Mouse (Mus musculus): ENCODE results near the gene Dlg2. TPM values are rescaled to one million over a fixed set of nuclear protein-coding genes. Genes with fewer than 3 reads are reported as not detected.

Dlg2 gene
- polyA plus RNA-seq, 1 experiment: 1.7 TPM

GRCm38 (mm10) chr7:92154603-92155002 lies 1678.1 kb downstream of the Dlg2 start:
- no peak for DNase-seq (ENCODE audit: low read depth in 1 of 2, low spot score in 2 of 2)
- Histone ChIP-seq H3K27ac (ENCODE audit: insufficient read depth, low read length) (no peak overlapping the region), H3K27me3 (ENCODE audit: control insufficient read depth, insufficient read depth, low read length) (no peaks in the 10 kb centered on the region), H3K36me3 (ENCODE audit: control insufficient read depth, insufficient read depth, low read length) (no peaks in the 10 kb centered on the region), H3K4me1 (ENCODE audit: control insufficient read depth, insufficient read depth, insufficient read length) (no peaks in the 10 kb centered on the region), H3K4me3 (ENCODE audit: extremely low read depth, insufficient read depth, insufficient read length) (no peak overlapping the region)
- TF ChIP-seq POLR2A (IDR thresholded peaks at IDR 0.05; ENCODE audit: low read depth, low read length) (no peak), CTCF (IDR thresholded peaks at IDR 0.05; ENCODE audit: extremely low read depth, insufficient read depth, insufficient read length, insufficient replicate concordance) (no peak)

GRCm38 (mm10) chr7:92163150-92163549 lies 1686.7 kb downstream of the Dlg2 start:
- Histone ChIP-seq H3K4me3 (ENCODE audit: extremely low read depth, insufficient read depth, insufficient read length) (no peak overlapping the region), H3K36me3 (ENCODE audit: control insufficient read depth, insufficient read depth, low read length) (no peaks in the 10 kb centered on the region), H3K4me1 (ENCODE audit: control insufficient read depth, insufficient read depth, insufficient read length) (no peaks in the 10 kb centered on the region), H3K27ac (ENCODE audit: insufficient read depth, low read length) (no peak overlapping the region), H3K27me3 (ENCODE audit: control insufficient read depth, insufficient read depth, low read length) (no peaks in the 10 kb centered on the region)
- no peak for DNase-seq (ENCODE audit: low read depth in 1 of 2, low spot score in 2 of 2)
- TF ChIP-seq POLR2A (IDR thresholded peaks at IDR 0.05; ENCODE audit: low read depth, low read length): no peak
- no peak for TF ChIP-seq CTCF (IDR thresholded peaks at IDR 0.05; ENCODE audit: extremely low read depth, insufficient read depth, insufficient read length, insufficient replicate concordance)
- 87% methylated on average over 2 of the region's 2 CpGs for WGBS

GRCm38 (mm10) chr7:92164316-92164715 lies 1687.8 kb downstream of the Dlg2 start:
- Histone ChIP-seq H3K4me1 (ENCODE audit: control insufficient read depth, insufficient read depth, insufficient read length) (no peaks in the 10 kb centered on the region), H3K27me3 (ENCODE audit: control insufficient read depth, insufficient read depth, low read length) (no peaks in the 10 kb centered on the region), H3K36me3 (ENCODE audit: control insufficient read depth, insufficient read depth, low read length) (no peaks in the 10 kb centered on the region), H3K27ac (ENCODE audit: insufficient read depth, low read length) (no peak overlapping the region), H3K4me3 (ENCODE audit: extremely low read depth, insufficient read depth, insufficient read length) (no peak overlapping the region)
- TF ChIP-seq POLR2A (IDR thresholded peaks at IDR 0.05; ENCODE audit: low read depth, low read length) (no peak), CTCF (IDR thresholded peaks at IDR 0.05; ENCODE audit: extremely low read depth, insufficient read depth, insufficient read length, insufficient replicate concordance) (no peak)
- WGBS: 80% methylated on average over 2 of the region's 2 CpGs
- no peak for DNase-seq (ENCODE audit: low read depth in 1 of 2, low spot score in 2 of 2)

GRCm38 (mm10) chr7:92164875-92165518 lies 1688.5 kb downstream of the Dlg2 start:
- 83% methylated on average over 6 of the region's 6 CpGs for WGBS
- Histone ChIP-seq H3K36me3 (ENCODE audit: control insufficient read depth, insufficient read depth, low read length) (no peaks in the 10 kb centered on the region), H3K27ac (ENCODE audit: insufficient read depth, low read length) (no peak overlapping the region), H3K27me3 (ENCODE audit: control insufficient read depth, insufficient read depth, low read length) (no peaks in the 10 kb centered on the region), H3K4me3 (ENCODE audit: extremely low read depth, insufficient read depth, insufficient read length) (no peak overlapping the region), H3K4me1 (ENCODE audit: control insufficient read depth, insufficient read depth, insufficient read length) (no peaks in the 10 kb centered on the region)
- DNase-seq (ENCODE audit: low read depth in 1 of 2, low spot score in 2 of 2): no peak
- no peak for TF ChIP-seq POLR2A (IDR thresholded peaks at IDR 0.05; ENCODE audit: low read depth, low read length)

DNA sequence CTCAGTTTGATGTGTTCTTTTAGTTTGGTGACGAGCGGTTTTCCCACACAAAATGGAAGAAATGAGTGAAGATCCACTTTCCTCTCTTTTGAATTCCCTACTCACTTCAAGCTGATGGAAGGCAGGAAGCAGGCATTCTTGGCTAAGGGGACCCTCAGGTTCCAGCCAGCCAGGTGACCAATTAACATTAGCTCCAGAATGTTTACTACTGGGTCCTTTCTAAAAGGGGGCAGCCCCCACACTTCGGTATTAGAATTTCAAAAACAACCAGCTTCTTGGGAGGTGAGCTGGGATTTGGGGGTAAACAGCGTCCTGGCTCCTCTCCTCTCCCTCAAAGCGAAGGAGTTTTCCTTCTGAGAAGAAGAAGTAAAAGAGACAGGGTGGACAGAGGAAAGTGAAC lies 1703.6 kb downstream of the Dlg2 start:
- Histone ChIP-seq H3K4me3 (ENCODE audit: extremely low read depth, insufficient read depth, insufficient read length) (no peak overlapping the region), H3K27me3 (ENCODE audit: control insufficient read depth, insufficient read depth, low read length) (peaks cover 1% of the 10 kb centered on the region; the same call in 1 of the 2 replicates), H3K36me3 (ENCODE audit: control insufficient read depth, insufficient read depth, low read length) (no peaks in the 10 kb centered on the region), H3K4me1 (ENCODE audit: control insufficient read depth, insufficient read depth, insufficient read length) (no peaks in the 10 kb centered on the region), H3K27ac (ENCODE audit: insufficient read depth, low read length) (no peak overlapping the region)
- TF ChIP-seq CTCF (IDR thresholded peaks at IDR 0.05; ENCODE audit: extremely low read depth, insufficient read depth, insufficient read length, insufficient replicate concordance) (no peak), POLR2A (IDR thresholded peaks at IDR 0.05; ENCODE audit: low read depth, low read length) (no peak)
- no peak for DNase-seq (ENCODE audit: low read depth in 1 of 2, low spot score in 2 of 2)
- WGBS: 49% methylated on average over 5 of the region's 5 CpGs

DNA sequence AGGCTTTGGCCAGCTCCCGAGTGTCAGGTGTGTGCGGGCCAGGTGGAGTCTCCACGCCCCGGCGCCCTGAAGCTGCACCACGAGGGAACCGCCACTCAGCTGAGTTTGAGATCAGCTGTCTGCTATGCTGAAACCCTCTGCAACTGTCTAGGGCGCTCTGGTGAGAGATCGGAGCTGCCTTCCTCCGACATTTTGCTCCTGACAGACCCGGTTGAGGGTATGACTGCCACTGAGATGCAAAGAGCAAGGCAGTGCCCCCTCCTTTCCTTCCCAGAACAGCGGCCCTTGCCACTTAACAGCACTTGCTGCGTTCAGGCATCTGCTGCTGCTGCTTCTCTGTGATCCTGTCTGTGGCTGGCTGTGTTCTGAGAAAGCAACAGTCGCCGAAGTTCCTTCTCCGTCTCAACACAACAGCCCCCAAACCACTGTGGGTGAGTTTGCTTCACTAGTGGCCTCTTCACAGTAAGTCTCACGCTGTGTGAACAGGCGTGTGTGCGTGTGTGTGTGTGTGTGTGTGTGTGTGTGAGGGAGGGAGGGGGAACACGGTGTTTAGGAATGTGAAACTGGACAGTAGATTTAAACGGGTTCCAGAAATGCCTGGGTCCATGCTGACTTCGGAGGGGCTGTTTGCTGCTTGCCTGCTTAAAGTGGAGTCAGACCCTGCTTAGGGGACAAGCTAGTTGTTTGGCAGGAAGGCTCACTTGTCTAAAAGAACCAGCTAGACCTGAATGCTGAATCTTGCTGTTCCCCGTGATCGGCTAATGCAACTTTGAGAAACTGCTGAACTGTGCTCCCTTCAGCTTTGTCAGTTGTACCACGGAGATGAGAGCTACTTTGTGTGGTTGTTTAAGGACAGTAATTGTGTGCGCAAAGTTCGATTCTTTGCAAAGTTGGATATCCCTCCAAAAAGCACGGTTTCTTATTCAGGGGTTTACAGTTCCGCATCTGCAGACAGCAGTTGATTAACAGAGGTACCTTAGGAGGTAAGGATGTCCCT lies 1704.4 kb downstream of the Dlg2 start:
- TF ChIP-seq CTCF (IDR thresholded peaks at IDR 0.05; ENCODE audit: extremely low read depth, insufficient read depth, insufficient read length, insufficient replicate concordance) (no peak), POLR2A (IDR thresholded peaks at IDR 0.05; ENCODE audit: low read depth, low read length) (no peak)
- peak overlapping the region; percentile 24; the same call in 1 of the 2 replicates for H3K4me3 ChIP-seq (ENCODE audit: extremely low read depth, insufficient read depth, insufficient read length)
- no peak for DNase-seq (ENCODE audit: low read depth in 1 of 2, low spot score in 2 of 2)
- WGBS: 19% methylated on average over 29 of the region's 29 CpGs
- H3K4me1 ChIP-seq (ENCODE audit: control insufficient read depth, insufficient read depth, insufficient read length): no peaks in the 10 kb centered on the region
- peaks cover 1% of the 10 kb centered on the region; the same call in 1 of the 2 replicates for H3K27me3 ChIP-seq (ENCODE audit: control insufficient read depth, insufficient read depth, low read length)
- peak overlapping the region; percentile 2; the same call in 1 of the 2 replicates for H3K27ac ChIP-seq (ENCODE audit: insufficient read depth, low read length)
- H3K36me3 ChIP-seq (ENCODE audit: control insufficient read depth, insufficient read depth, low read length): no peaks in the 10 kb centered on the region
